Mouse (Mus musculus): ENCODE measurements around the gene Fkbp2.

The Fkbp2 gene

GRCm38 (mm10) chr19:6942249-6942691 is 38.0 kb downstream of the Fkbp2 start, which contains the start of gene Gpr137:
Gene Gpr137, minus strand, starts transcription at chr19:6942480.
- peak; percentile 94 for DNase-seq (ENCODE audit: extremely low read depth, insufficient read length, low spot score)

DNA sequence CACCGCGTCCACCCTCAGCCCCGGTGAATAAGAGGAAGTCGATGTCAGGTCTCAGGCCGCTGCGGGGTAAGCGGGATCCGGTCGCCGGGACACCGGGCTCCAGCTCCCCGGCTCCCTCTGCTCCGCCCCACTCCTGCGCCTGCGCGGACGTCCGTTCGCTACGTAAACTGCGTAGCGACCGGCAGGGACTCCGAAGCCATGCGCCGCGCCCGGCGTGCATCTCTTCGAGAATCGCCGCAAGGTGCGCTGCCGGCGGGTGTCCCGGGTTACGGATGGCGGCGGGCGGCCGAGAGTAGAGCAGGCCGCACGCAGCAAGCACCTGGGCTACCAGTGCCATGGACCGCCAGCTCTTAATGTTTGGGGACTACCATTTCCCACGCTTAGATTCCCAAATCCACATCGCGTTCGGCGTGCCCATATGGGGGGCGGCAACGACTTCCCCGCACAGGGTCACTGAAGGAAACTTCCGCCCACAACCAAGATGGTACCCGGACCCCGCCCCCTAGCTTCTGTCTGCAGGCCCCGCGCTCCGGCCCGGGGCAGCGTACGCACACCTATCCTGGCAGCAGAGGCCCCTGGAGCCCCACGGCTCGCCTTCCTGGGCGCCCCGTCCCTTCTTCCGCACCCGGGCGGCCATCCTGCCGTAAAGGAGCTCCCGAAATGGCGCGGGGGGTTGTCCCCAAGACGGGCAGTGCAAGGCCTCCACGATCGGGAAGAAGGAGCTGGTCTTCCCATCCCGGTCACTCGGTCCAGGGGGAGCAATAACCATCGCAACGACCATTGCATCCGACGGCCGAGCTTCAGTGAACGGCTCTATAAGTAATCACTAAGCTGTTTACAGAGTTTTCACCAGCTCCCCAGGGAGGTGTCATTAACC is 38.7 kb downstream of the Fkbp2 start, which contains the start of gene Bad:
Gene Bad, plus strand, starts transcription at position 490 of the 877 bp plus-strand sequence.
- DNase-seq (ENCODE audit: extremely low read depth, insufficient read length, low spot score): peak; percentile 90

GRCm38 (mm10) chr19:6940396-6941351 is 39.6 kb downstream of the Fkbp2 start:
- DNase-seq (ENCODE audit: extremely low read depth, insufficient read length, low spot score): no peak

- no peak for DNase-seq (ENCODE audit: extremely low read depth, insufficient read length, low spot score)
Observed at GRCm38 (mm10) chr19:6939106-6940002, 40.9 kb downstream of the Fkbp2 start.

DNA sequence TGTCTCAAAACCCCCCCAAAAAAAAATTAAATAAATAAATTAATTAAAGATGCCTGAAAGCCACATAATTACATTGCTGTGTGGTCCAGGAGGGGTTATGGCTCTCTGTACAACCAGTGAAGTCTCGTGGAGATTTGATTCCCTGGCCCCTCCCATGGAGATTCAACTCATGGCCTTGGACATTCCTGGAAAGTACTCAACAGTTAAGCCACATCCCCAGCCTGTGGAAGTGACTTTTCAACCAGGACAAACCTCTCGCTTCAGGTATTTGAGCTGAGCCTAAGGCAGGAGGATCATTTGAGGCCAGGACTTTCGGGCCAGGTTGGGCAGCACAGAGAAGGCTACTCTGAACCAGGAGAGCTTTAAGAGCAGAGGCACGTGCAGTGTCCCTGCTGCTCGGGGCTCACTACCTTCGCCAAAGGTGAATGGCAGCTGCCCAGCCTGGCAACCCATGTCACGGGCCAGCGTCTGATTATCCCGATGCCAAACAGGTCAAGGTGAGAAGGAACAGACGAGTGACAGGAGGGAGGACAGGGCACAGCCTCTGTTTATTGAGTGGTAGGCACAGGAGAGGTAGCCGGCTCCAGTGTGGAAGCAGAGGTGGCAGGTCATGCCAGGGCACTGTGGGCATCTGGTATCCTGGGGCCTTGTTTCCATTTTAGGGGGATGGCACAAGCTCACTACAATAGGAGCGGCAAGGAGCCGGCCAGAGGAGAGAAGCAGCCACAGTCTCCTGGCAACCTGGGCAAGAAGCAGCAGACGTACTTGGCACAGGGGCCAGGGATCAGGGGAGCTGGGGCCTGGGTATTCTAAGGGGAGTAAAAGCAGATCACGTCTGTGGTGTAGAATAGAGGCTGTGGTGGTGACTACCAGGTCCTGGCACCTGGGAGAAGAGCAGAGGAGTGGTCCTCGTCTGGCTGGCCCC is 42.5 kb downstream of the Fkbp2 start:
- DNase-seq (ENCODE audit: extremely low read depth, insufficient read length, low spot score): no peak

- DNase-seq (ENCODE audit: extremely low read depth, insufficient read length, low spot score): no peak
Observed at GRCm38 (mm10) chr19:6936299-6936698, 44.0 kb downstream of the Fkbp2 start.

GRCm38 (mm10) chr19:6934195-6934977 is 45.9 kb downstream of the Fkbp2 start, which contains the start of gene Kcnk4:
Gene Kcnk4, minus strand, starts transcription at chr19:6934515.
- DNase-seq (ENCODE audit: extremely low read depth, insufficient read length, low spot score): no peak

- DNase-seq (ENCODE audit: extremely low read depth, insufficient read length, low spot score): no peak
Observed at GRCm38 (mm10) chr19:6933436-6934194, 46.7 kb downstream of the Fkbp2 start.

GRCm38 (mm10) chr19:6933102-6933435 is 47.2 kb downstream of the Fkbp2 start:
- no peak for DNase-seq (ENCODE audit: extremely low read depth, insufficient read length, low spot score)

DNA sequence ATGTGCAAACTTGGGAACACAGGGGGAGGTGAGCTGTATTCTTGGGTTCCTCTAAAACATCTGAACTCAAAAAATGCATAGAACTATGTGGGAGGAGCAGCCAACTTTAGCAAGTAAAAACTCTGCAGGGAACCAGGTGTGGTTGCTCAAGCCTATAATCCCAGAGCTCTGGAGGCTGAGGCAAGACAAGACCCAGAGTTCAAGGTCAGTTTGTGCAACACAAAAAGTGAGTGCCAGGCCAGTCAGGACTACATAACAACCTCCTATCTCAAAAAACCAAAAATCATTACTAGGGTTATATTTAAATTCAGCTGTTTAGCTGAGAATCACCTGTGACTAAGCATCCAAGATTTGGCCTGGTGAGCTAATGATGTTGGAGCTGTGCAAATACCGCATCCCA is 48.3 kb downstream of the Fkbp2 start:
- DNase-seq (ENCODE audit: extremely low read depth, insufficient read length, low spot score): no peak

GRCm38 (mm10) chr19:6931002-6931401 is 49.3 kb downstream of the Fkbp2 start:
- no peak for DNase-seq (ENCODE audit: extremely low read depth, insufficient read length, low spot score)

- no peak for DNase-seq (ENCODE audit: extremely low read depth, insufficient read length, low spot score)
Observed at GRCm38 (mm10) chr19:6928080-6928479, 52.2 kb downstream of the Fkbp2 start.

Data from 3134 (cell line).